Mouse (Mus musculus) lung, postnatal 0 days (tissue): ENCODE measurements at regions not wholly inside any gene's neighbourhood (a gene's known extent, or its start where the extent isn't known, plus 50 kb on each side); places are given as distances from the start of the nearest gene placed in this dataset.

Source experiments
- ATAC-seq: fragments of 200-750 bp; cut with Nextera tagmentation; 2 replicates; pipeline ENCODE4 v1.8.0; 2017; ENCODE audit warnings: moderate library complexity
- DNase-seq: peaks from one replicate; pipeline ENCODE4 v3.0.0-alpha.2; 2016; ENCODE audit warnings: low spot score
- H3K27ac ChIP-seq: fragments of 300-500 bp; sonication (generic); 2 replicates; pipeline ENCODE4 v1.5.1; 2014; ENCODE audit warnings: antibody characterized with exemption, mild to moderate bottlenecking, low read length, mixed read lengths
- H3K27me3 ChIP-seq: fragments of 300-500 bp; sonication (generic); replicated peaks from 2 replicates; pipeline ENCODE4 v1.6.1; 2014; ENCODE audit warnings: low read length, mixed read lengths; ENCODE audit not compliant: insufficient read depth
- H3K36me3 ChIP-seq: fragments of 300-500 bp; sonication (generic); 2 replicates; pipeline ENCODE4 v1.6.1; 2014; ENCODE audit warnings: low read length, mixed read lengths; ENCODE audit not compliant: insufficient read depth
- H3K4me1 ChIP-seq: fragments of 300-500 bp; sonication (generic); 2 replicates; pipeline ENCODE4 v1.6.1; 2014; ENCODE audit warnings: antibody characterized with exemption, low read depth, low read length, mixed read lengths; ENCODE audit not compliant: insufficient read depth
- H3K4me2 ChIP-seq: fragments of 300-500 bp; sonication (generic); replicated peaks from 2 replicates; pipeline ENCODE4 v1.6.1; 2014; ENCODE audit warnings: low read depth, mild to moderate bottlenecking, low read length, moderate library complexity, mixed read lengths
- H3K4me3 ChIP-seq: fragments of 300-500 bp; sonication (generic); 2 replicates; pipeline ENCODE4 v1.5.1; 2014; ENCODE audit warnings: low read depth, low read length
- H3K9ac ChIP-seq: fragments of 300-500 bp; sonication (generic); replicated peaks from 2 replicates; pipeline ENCODE4 v1.6.1; 2014; ENCODE audit warnings: low read depth, mild to moderate bottlenecking
- H3K9me3 ChIP-seq: fragments of 300-500 bp; sonication (generic); 2 replicates; pipeline ENCODE4 v1.6.1; 2016; ENCODE audit warnings: low read length, mixed read lengths
- CTCF ChIP-seq: IDR thresholded peaks from 2 replicates; pipeline ENCODE4 v1.5.1; 2016; ENCODE audit warnings: antibody characterized with exemption, mild to moderate bottlenecking
- EP300 ChIP-seq: IDR thresholded peaks from 2 replicates; pipeline ENCODE4 v1.6.1; 2016; ENCODE audit warnings: antibody characterized with exemption, mild to moderate bottlenecking, control low read depth
- WGBS: fragments of 180-500 bp; shearing (Covaris S2); extraction: QIAGEN DNeasy Blood & Tissue Kit; methylation state at CpG from one replicate; pipeline ENCODE4 v1.1.7; 2014; 5-methylcytosine and 5-hydroxymethylcytosine counted together

- no peak overlapping the region for H3K4me2 ChIP-seq
- no peaks in the 10 kb centered on the region for H3K36me3 ChIP-seq
- ATAC-seq (no peak), DNase-seq (no peak)
- H3K9me3 ChIP-seq = no peaks in the 10 kb centered on the region
- H3K27me3 ChIP-seq = no peaks in the 10 kb centered on the region
- WGBS = 85% methylated on average over 3 of the region's 3 CpGs
- H3K4me1 ChIP-seq = peaks cover 7% of the 10 kb centered on the region; the same call in 1 of the 2 replicates
- no peak overlapping the region for H3K9ac ChIP-seq
- no peak overlapping the region for H3K27ac ChIP-seq
- TF ChIP-seq EP300 = no peak
- no peak for TF ChIP-seq CTCF
- H3K4me3 ChIP-seq = no peak overlapping the region
Observed at GRCm38 (mm10) chr13:113436288-113436687, 143.3 kb downstream of the BC067074 start.

GRCm38 (mm10) chr13:113435117-113435516 is 142.2 kb downstream of the BC067074 start:
- peaks cover 7% of the 10 kb centered on the region; the same call in 1 of the 2 replicates for H3K4me1 ChIP-seq
- H3K27ac ChIP-seq = no peak overlapping the region
- no peaks in the 10 kb centered on the region for H3K9me3 ChIP-seq
- no peak for ATAC-seq
- no peaks in the 10 kb centered on the region for H3K27me3 ChIP-seq
- WGBS = 77% methylated on average over 4 of the region's 4 CpGs
- no peak for TF ChIP-seq CTCF
- no peak for TF ChIP-seq EP300
- H3K4me2 ChIP-seq = no peak overlapping the region
- H3K9ac ChIP-seq = no peak overlapping the region
- no peak overlapping the region for H3K4me3 ChIP-seq
- H3K36me3 ChIP-seq = no peaks in the 10 kb centered on the region
- DNase-seq = peak; percentile 16

GRCm38 (mm10) chr13:113433456-113433855 is 140.5 kb downstream of the BC067074 start:
- H3K27ac ChIP-seq = no peak overlapping the region
- H3K4me2 ChIP-seq = no peak overlapping the region
- WGBS = 63% methylated on average over 5 of the region's 5 CpGs
- no peak overlapping the region for H3K4me3 ChIP-seq
- DNase-seq (peak; percentile 50), ATAC-seq (peak; percentile 37; the same call in 1 of the 2 replicates)
- no peaks in the 10 kb centered on the region for H3K36me3 ChIP-seq
- no peaks in the 10 kb centered on the region for H3K9me3 ChIP-seq
- no peaks in the 10 kb centered on the region for H3K27me3 ChIP-seq
- H3K9ac ChIP-seq = no peak overlapping the region
- no peaks in the 10 kb centered on the region for H3K4me1 ChIP-seq
- TF ChIP-seq CTCF (no peak), EP300 (no peak)

GRCm38 (mm10) chr13:113429615-113430014 is 136.7 kb downstream of the BC067074 start:
- ATAC-seq (no peak), DNase-seq (peak; percentile 18)
- 38% methylated on average over 3 of the region's 3 CpGs for WGBS

More at GRCm38 (mm10) chr13:113429615-113430014, 136.7 kb downstream of the BC067074 start:
- Histone ChIP-seq H3K9me3 (no peaks in the 10 kb centered on the region), H3K9ac (no peak overlapping the region), H3K4me1 (no peaks in the 10 kb centered on the region), H3K4me3 (no peak overlapping the region), H3K27ac (no peak overlapping the region), H3K4me2 (no peak overlapping the region), H3K36me3 (no peaks in the 10 kb centered on the region), H3K27me3 (no peaks in the 10 kb centered on the region)
- TF ChIP-seq CTCF (peak; percentile 71), EP300 (no peak)
